Mouse (Mus musculus) heart, postnatal 0 days (tissue): ENCODE measurements around the gene Sqstm1.

ENCODE experiments used
- CTCF ChIP-seq: IDR thresholded peaks from 2 replicates; pipeline ENCODE4 v1.5.1; 2016; ENCODE audit warnings: antibody characterized with exemption, control low read depth, low read depth
- EP300 ChIP-seq: IDR thresholded peaks from 2 replicates; pipeline ENCODE4 v1.6.1; 2016; ENCODE audit warnings: antibody characterized with exemption, low read depth

- TF ChIP-seq CTCF (no peak), EP300 (no peak)
Measured at GRCm38 (mm10) chr11:50188682-50189081, 21.9 kb downstream of the Sqstm1 start.
